Mouse (Mus musculus) T-helper 1 cell (primary cell): ENCODE results near the gene Add1.

Experiments
- in situ Hi-C: fragments of 300-600 bp; cut with MboI, MseI; formaldehyde crosslinking; loops from one replicate; pipeline ENCODE4 v1.15.1; 2025; ENCODE audit warnings: high pct_unique_total_duplicates

Add1 gene

DNA sequence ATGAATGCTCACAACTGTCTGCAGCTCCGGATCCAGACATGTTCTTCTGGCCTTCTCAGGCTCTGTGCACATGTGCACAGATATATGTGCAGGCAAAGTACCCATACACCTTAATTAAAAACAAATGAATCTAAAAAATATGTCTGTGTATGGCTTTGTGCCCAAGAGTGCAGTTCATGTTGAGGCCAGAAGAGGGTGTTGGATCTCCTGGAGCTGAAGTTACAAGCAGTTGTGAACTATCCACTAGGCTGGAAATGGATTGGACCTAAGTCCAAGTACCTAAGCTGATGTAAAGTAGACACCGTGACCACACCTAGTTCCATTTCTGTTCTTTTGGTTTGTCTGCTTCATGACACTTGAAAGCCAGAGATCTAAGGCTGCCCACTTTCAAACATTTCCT is 96.0 kb downstream of the Add1 start:
- in situ Hi-C loops, result no loop called here

DNA sequence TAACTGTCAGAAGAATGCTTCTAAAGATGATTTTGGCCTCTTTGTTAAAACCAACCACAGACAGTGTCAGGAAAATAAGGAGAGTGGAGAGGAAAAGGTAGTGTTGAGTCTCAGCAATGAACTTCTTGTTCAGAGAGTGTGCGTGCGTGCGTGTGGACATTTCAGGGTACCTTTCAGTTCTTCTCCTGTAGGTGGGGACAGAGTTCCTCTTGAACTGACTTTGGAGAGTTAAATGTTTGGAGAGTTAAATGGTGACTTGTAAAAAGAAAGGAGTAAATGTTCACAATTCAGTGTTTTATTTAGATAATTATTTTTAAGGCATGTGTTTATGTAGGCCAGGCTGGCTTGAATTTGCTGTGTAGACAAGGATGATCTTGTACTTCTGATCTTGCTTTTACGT is 96.8 kb downstream of the Add1 start:
- in situ Hi-C loops, result no loop called here
